Mouse (Mus musculus) liver, embryonic 11.5 days (tissue): Measurements from ENCODE around the gene Mrps27. TPM values are rescaled to one million over a fixed set of nuclear protein-coding genes. Genes with fewer than 3 reads are reported as not detected.
A peak's percentile ranks its signal among the peaks of the same experiment; 100 is the strongest.

Experiments used
- ATAC-seq: fragments of 200-750 bp; cut with Nextera tagmentation; replicated peaks from 2 replicates; pipeline ENCODE4 v1.8.0; 2017; ENCODE audit warnings: moderate number of reproducible peaks, mild to moderate bottlenecking, moderate TSS enrichment, moderate library complexity; ENCODE audit not compliant: low FRiP score
- DNase-seq: peaks from one replicate; pipeline ENCODE4 v3.0.0-alpha.2; 2017; ENCODE audit warnings: low spot score
- H3K27ac ChIP-seq: fragments of 300-500 bp; sonication (generic); 2 replicates; pipeline ENCODE4 v1.5.1; 2014; ENCODE audit warnings: mild to moderate bottlenecking, low read depth, low read length, control low read depth
- H3K27me3 ChIP-seq: fragments of 300-500 bp; sonication (generic); replicated peaks from 2 replicates; pipeline ENCODE4 v1.6.1; 2014; ENCODE audit warnings: low read length, mixed read lengths; ENCODE audit not compliant: control insufficient read depth, insufficient read depth
- H3K36me3 ChIP-seq: fragments of 300-500 bp; sonication (generic); 2 replicates; pipeline ENCODE4 v1.6.1; 2014; ENCODE audit warnings: mild to moderate bottlenecking, low read length, moderate library complexity, mixed read lengths; ENCODE audit not compliant: control insufficient read depth, insufficient read depth
- H3K4me1 ChIP-seq: fragments of 300-500 bp; sonication (generic); replicated peaks from 2 replicates; pipeline ENCODE4 v1.6.1; 2014; ENCODE audit warnings: low read length, mixed read lengths; ENCODE audit not compliant: control insufficient read depth, insufficient read depth
- H3K4me2 ChIP-seq: fragments of 300-500 bp; sonication (generic); 2 replicates; pipeline ENCODE4 v1.6.1; 2014; ENCODE audit warnings: mild to moderate bottlenecking, control low read depth, moderate library complexity
- H3K4me3 ChIP-seq: fragments of 300-500 bp; sonication (generic); 2 replicates; pipeline ENCODE4 v1.5.1; 2014; ENCODE audit warnings: low read depth, low read length, control low read depth
- H3K9ac ChIP-seq: fragments of 300-500 bp; sonication (generic); 2 replicates; pipeline ENCODE4 v1.6.1; 2014; ENCODE audit warnings: low read depth, low read length, control low read depth
- H3K9me3 ChIP-seq: fragments of 300-500 bp; sonication (generic); 2 replicates; pipeline ENCODE4 v1.6.1; 2016; ENCODE audit warnings: low read length, inconsistent platforms, mixed read lengths; ENCODE audit not compliant: control insufficient read depth
- WGBS: fragments of 180-500 bp; shearing (Covaris S2); extraction: QIAGEN DNeasy Blood & Tissue Kit; methylation state at CpG from one replicate; pipeline ENCODE4 v1.1.7; 2014; 5-methylcytosine and 5-hydroxymethylcytosine counted together
- polyA plus RNA-seq: library from polyadenylated mRNA; unstranded; fragments of >200 nt; fragmentation: Nextera tagmentation; extraction: Ambion mirVana; gene quantifications from 2 replicates; pipeline ENCODE4 v1.2.1, GENCODE M21; 2014

Gene Mrps27
- polyA plus RNA-seq, 1 experiment from 2014 or later, result 67.4 TPM

GRCm38 (mm10) chr13:99373684-99374083 is 29.1 kb downstream of the Mrps27 start:
- ATAC-seq, result no peak
- Histone ChIP-seq H3K4me3 (no peak overlapping the region), H3K36me3 (0 out of 2 replicates have a peak, but pooled peaks cover 3% of the 10 kb centered on the region), H3K4me1 (no peaks in the 10 kb centered on the region), H3K27me3 (no peaks in the 10 kb centered on the region), H3K9ac (no peak overlapping the region), H3K27ac (no peak overlapping the region), H3K9me3 (no peaks in the 10 kb centered on the region), H3K4me2 (no peak overlapping the region)
- 80% methylated on average over 7 of the region's 7 CpGs for WGBS
- no peak for DNase-seq

GRCm38 (mm10) chr13:99374191-99374590 is 29.6 kb downstream of the Mrps27 start:
- H3K4me2 ChIP-seq, result no peak overlapping the region
- H3K9me3 ChIP-seq, result no peaks in the 10 kb centered on the region
- ATAC-seq (no peak), DNase-seq (no peak)
- H3K4me3 ChIP-seq, result no peak overlapping the region
- H3K27me3 ChIP-seq, result no peaks in the 10 kb centered on the region
- H3K9ac ChIP-seq, result no peak overlapping the region
- H3K27ac ChIP-seq, result no peak overlapping the region
- WGBS, result 74% methylated on average over 4 of the region's 4 CpGs
- H3K36me3 ChIP-seq, result 0 out of 2 replicates have a peak, but pooled peaks cover 3% of the 10 kb centered on the region
- no peaks in the 10 kb centered on the region for H3K4me1 ChIP-seq

- no peaks in the 10 kb centered on the region for H3K9me3 ChIP-seq
- no peak overlapping the region for H3K4me3 ChIP-seq
- H3K36me3 ChIP-seq, result peaks cover 5% of the 10 kb centered on the region; the same call in 1 of the 2 replicates
- 44% methylated on average over 6 of the region's 6 CpGs for WGBS
- DNase-seq (peak; percentile 61), ATAC-seq (no peak)
- no peak overlapping the region for H3K9ac ChIP-seq
- H3K4me1 ChIP-seq, result no peaks in the 10 kb centered on the region
- H3K4me2 ChIP-seq, result no peak overlapping the region
- no peak overlapping the region for H3K27ac ChIP-seq
- no peaks in the 10 kb centered on the region for H3K27me3 ChIP-seq
Measured at GRCm38 (mm10) chr13:99375550-99375949, 31.0 kb downstream of the Mrps27 start.

- WGBS, result 90% methylated on average over 6 of the region's 6 CpGs
- Histone ChIP-seq H3K4me3 (no peak overlapping the region), H3K36me3 (peaks cover 5% of the 10 kb centered on the region; the same call in 1 of the 2 replicates), H3K27me3 (no peaks in the 10 kb centered on the region), H3K9me3 (no peaks in the 10 kb centered on the region), H3K4me1 (no peaks in the 10 kb centered on the region), H3K9ac (no peak overlapping the region), H3K4me2 (no peak overlapping the region), H3K27ac (no peak overlapping the region)
- ATAC-seq, result no peak
- no peak for DNase-seq
Measured at GRCm38 (mm10) chr13:99377055-99377454, 32.5 kb downstream of the Mrps27 start.

- Histone ChIP-seq H3K9ac (no peak overlapping the region), H3K27me3 (no peaks in the 10 kb centered on the region), H3K4me2 (no peak overlapping the region), H3K4me1 (no peaks in the 10 kb centered on the region), H3K27ac (no peak overlapping the region), H3K9me3 (no peaks in the 10 kb centered on the region), H3K36me3 (peaks cover 5% of the 10 kb centered on the region; the same call in 1 of the 2 replicates), H3K4me3 (no peak overlapping the region)
- ATAC-seq (no peak), DNase-seq (no peak)
- WGBS, result 96% methylated on average over 1 of the region's 1 CpGs
Measured at GRCm38 (mm10) chr13:99378223-99378622, 33.6 kb downstream of the Mrps27 start.

- ATAC-seq (no peak), DNase-seq (no peak)
- H3K4me1 ChIP-seq, result no peaks in the 10 kb centered on the region
- no peaks in the 10 kb centered on the region for H3K9me3 ChIP-seq
- no peak overlapping the region for H3K4me3 ChIP-seq
- H3K27me3 ChIP-seq, result no peaks in the 10 kb centered on the region
- H3K9ac ChIP-seq, result no peak overlapping the region
- no peak overlapping the region for H3K4me2 ChIP-seq
- peaks cover 4% of the 10 kb centered on the region; the same call in 1 of the 2 replicates for H3K36me3 ChIP-seq
- 57% methylated on average over 6 of the region's 6 CpGs for WGBS
- H3K27ac ChIP-seq, result no peak overlapping the region
Measured at GRCm38 (mm10) chr13:99382373-99382772, 37.8 kb downstream of the Mrps27 start.

GRCm38 (mm10) chr13:99384555-99385203 is 40.1 kb downstream of the Mrps27 start:
- WGBS, result 80% methylated on average over 7 of the region's 7 CpGs
- ATAC-seq, result no peak

GRCm38 (mm10) chr13:99385911-99386310 is 41.3 kb downstream of the Mrps27 start:
- ATAC-seq (no peak), DNase-seq (no peak)
- Histone ChIP-seq H3K9me3 (no peaks in the 10 kb centered on the region), H3K9ac (no peak overlapping the region), H3K4me1 (no peaks in the 10 kb centered on the region), H3K36me3 (no peaks in the 10 kb centered on the region), H3K4me3 (no peak overlapping the region), H3K27me3 (no peaks in the 10 kb centered on the region), H3K4me2 (no peak overlapping the region), H3K27ac (no peak overlapping the region)
- 88% methylated on average over 6 of the region's 6 CpGs for WGBS

More at GRCm38 (mm10) chr13:99384555-99385203, 40.1 kb downstream of the Mrps27 start:
- Histone ChIP-seq H3K9me3 (no peaks in the 10 kb centered on the region), H3K36me3 (no peaks in the 10 kb centered on the region), H3K27ac (no peak overlapping the region), H3K27me3 (no peaks in the 10 kb centered on the region), H3K4me1 (no peaks in the 10 kb centered on the region), H3K9ac (no peak overlapping the region), H3K4me2 (no peak overlapping the region), H3K4me3 (no peak overlapping the region)
- DNase-seq, result no peak

- Histone ChIP-seq H3K27ac (no peak overlapping the region), H3K27me3 (no peaks in the 10 kb centered on the region), H3K9ac (no peak overlapping the region), H3K4me2 (no peak overlapping the region), H3K36me3 (no peaks in the 10 kb centered on the region), H3K4me3 (no peak overlapping the region), H3K4me1 (no peaks in the 10 kb centered on the region), H3K9me3 (no peaks in the 10 kb centered on the region)
- DNase-seq, result no peak
- WGBS, result 90% methylated on average over 7 of the region's 7 CpGs
- no peak for ATAC-seq
Measured at GRCm38 (mm10) chr13:99386341-99386740, 41.8 kb downstream of the Mrps27 start.
